ENCODE assay signal across 21 mouse cellular contexts in the genomic region with DNA sequence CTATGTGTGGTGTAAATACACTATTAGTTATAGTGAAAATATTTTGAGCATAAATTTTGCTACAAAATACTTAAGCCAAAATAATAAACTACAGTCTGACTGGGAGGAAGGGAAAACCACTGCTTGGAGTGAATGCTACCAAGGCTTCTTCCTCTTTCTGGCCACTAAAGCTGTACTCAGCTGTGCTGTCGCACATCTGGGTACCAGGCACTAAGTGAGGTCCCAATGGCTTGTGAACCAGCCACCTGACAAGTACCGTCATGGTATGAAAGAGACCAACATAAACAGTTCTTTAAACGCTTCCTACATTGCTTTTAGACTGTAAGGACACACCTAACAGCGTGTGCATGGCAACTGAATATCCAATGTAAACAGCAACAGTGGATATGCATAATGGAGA.
"Had no signal": no experiment of that assay in that cellular context is flagged by ENCODE, and none has a peak within 500 bp of the region (broad histone marks: within the 10 kb centered on the region; RNA-seq: fewer than 3 reads in every experiment).

No protein-coding gene starts in this region.

- H3K9ac ChIP-seq: limb, embryonic 13.5 days; liver, embryonic 13.5 days; midbrain, embryonic 13.5 days; stomach, embryonic 15.5 days had no signal

- H3K9me3 ChIP-seq: limb, embryonic 10.5 days; limb, embryonic 13.5 days; liver, embryonic 13.5 days; megakaryocyte, embryonic 14.5 days; midbrain, embryonic 10.5 days; midbrain, embryonic 13.5 days; stomach, embryonic 15.5 days had no signal

- DNase-seq: kidney, adult 11 months; kidney, adult 8-10 months; kidney, postnatal 14 days; kidney, postnatal 4 days; liver; liver, embryonic 13.5 days; lung, adult 2 months; lung, postnatal 14 days; lung, postnatal 4 days; right cerebral cortex, adult 18-20 months; right cerebral cortex, postnatal 14 days; right cerebral cortex, postnatal 4 days; thymus, postnatal 25 days had no signal

- H3K4me3 ChIP-seq: limb, embryonic 10.5 days; limb, embryonic 13.5 days; liver, embryonic 13.5 days; megakaryocyte, embryonic 14.5 days; midbrain, embryonic 10.5 days; midbrain, embryonic 13.5 days; myocyte; stomach, embryonic 15.5 days had no signal

- H3K27me3 ChIP-seq: limb, embryonic 13.5 days; liver, embryonic 13.5 days; megakaryocyte, embryonic 14.5 days; midbrain, embryonic 13.5 days; stomach, embryonic 15.5 days had no signal

- H3K36me3 ChIP-seq: stomach, embryonic 15.5 days had no signal

- H3K4me1 ChIP-seq: limb, embryonic 10.5 days; limb, embryonic 13.5 days; liver, embryonic 13.5 days; midbrain, embryonic 10.5 days; midbrain, embryonic 13.5 days; stomach, embryonic 15.5 days had no signal

- H3K4me2 ChIP-seq: limb, embryonic 13.5 days; liver, embryonic 13.5 days; midbrain, embryonic 13.5 days; stomach, embryonic 15.5 days had no signal

- ATAC-seq: midbrain, embryonic 13.5 days; midbrain, embryonic 16.5 days had no signal

- H3K27ac ChIP-seq: limb, embryonic 10.5 days; limb, embryonic 13.5 days; liver, embryonic 13.5 days; midbrain, embryonic 10.5 days; midbrain, embryonic 13.5 days; stomach, embryonic 15.5 days had no signal
